Mouse (Mus musculus) heart, postnatal 0 days (tissue): ENCODE data around the gene Acbd5.

Experiments
- CTCF ChIP-seq: IDR thresholded peaks from 2 replicates; pipeline ENCODE4 v1.5.1; 2016; ENCODE audit warnings: antibody characterized with exemption, control low read depth, low read depth
- EP300 ChIP-seq: IDR thresholded peaks from 2 replicates; pipeline ENCODE4 v1.6.1; 2016; ENCODE audit warnings: antibody characterized with exemption, low read depth

GRCm38 (mm10) chr2:23078588-23078987 lies 10.6 kb downstream of the Acbd5 start:
- TF ChIP-seq CTCF = no peak
- no peak for TF ChIP-seq EP300
